Mouse (Mus musculus) T-helper 2 cell (primary cell): ENCODE results near the gene Prl3c1.
"Not testable (repeated sequence)": the region's sequence is repeated elsewhere in the genome, so short reads cannot be mapped to it uniquely, and the experiment has no call there.

ENCODE experiments used
- in situ Hi-C: fragments of 300-600 bp; cut with MboI, MseI; formaldehyde crosslinking; loops from one replicate; pipeline ENCODE4 v1.15.1; 2025; ENCODE audit warnings: high pct_unique_total_duplicates

Prl3c1 gene

GRCm38 (mm10) chr13:27196359-27196758 lies at the start of gene Prl3c1:
Gene Prl3c1 (plus strand): TSS chr13:27196659.
- in situ Hi-C loops, result no loop called here

DNA sequence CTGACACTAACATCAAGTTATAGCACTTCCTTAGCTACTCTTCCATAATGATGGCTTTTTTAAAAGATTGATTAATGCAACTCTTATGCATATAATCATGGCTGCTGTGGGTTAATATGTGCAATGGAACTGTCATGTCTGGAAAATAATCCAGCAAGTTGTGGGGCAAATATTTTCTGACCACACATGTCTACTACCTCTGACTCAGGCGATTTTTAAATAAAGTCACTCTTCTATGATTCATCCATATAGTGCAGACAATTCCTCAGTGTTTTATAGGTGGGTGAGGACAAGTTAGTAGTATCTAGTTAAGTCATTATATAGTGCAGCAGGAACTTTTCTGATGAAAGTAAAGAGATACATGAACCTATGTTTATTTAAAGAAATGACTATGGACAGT lies 48.2 kb upstream of the Prl3c1 start:
- in situ Hi-C loops, result no loop called here

GRCm38 (mm10) chr13:27156490-27156889 lies 40.0 kb upstream of the Prl3c1 start, which contains the start of gene Prl3d3:
Gene Prl3d3 (plus strand): TSS chr13:27156790.
- in situ Hi-C loops, result not testable (repeated sequence)

- in situ Hi-C loops, result no loop called here
These were observed 45.1 kb downstream of the Prl3c1 start, which contains the start of gene Prl3b1 for GRCm38 (mm10) chr13:27241547-27241946. Gene Prl3b1 (plus strand): TSS chr13:27241847.
